Mouse (Mus musculus) stomach, postnatal 0 days (tissue): ENCODE data around the gene Aim2. TPM values are rescaled to one million over a fixed set of nuclear protein-coding genes. Genes with fewer than 3 reads are reported as not detected.

Experiments
- ATAC-seq: fragments of 200-750 bp; cut with Nextera tagmentation; 2 replicates; pipeline ENCODE4 v1.8.0; 2017; ENCODE audit not compliant: low FRiP score, low TSS enrichment
- DNase-seq: peaks from one replicate; pipeline ENCODE4 v3.0.0-alpha.2; 2016; ENCODE audit warnings: low spot score
- H3K27ac ChIP-seq: fragments of 300-500 bp; sonication (generic); replicated peaks from 2 replicates; pipeline ENCODE4 v1.5.1; 2014; ENCODE audit warnings: mild to moderate bottlenecking, control low read depth
- H3K27me3 ChIP-seq: fragments of 300-500 bp; sonication (generic); 2 replicates; pipeline ENCODE4 v1.6.1; 2014; ENCODE audit warnings: low read length; ENCODE audit not compliant: control insufficient read depth, insufficient read depth
- H3K36me3 ChIP-seq: fragments of 300-500 bp; sonication (generic); 2 replicates; pipeline ENCODE4 v1.6.1; 2014; ENCODE audit warnings: low read length, mixed read lengths; ENCODE audit not compliant: control insufficient read depth, insufficient read depth
- H3K4me1 ChIP-seq: fragments of 300-500 bp; sonication (generic); replicated peaks from 2 replicates; pipeline ENCODE4 v1.6.1; 2014; ENCODE audit warnings: antibody characterized with exemption; ENCODE audit not compliant: control insufficient read depth, insufficient read depth
- H3K4me2 ChIP-seq: fragments of 300-500 bp; sonication (generic); replicated peaks from 2 replicates; pipeline ENCODE4 v1.6.1; 2014; ENCODE audit warnings: low read depth, mild to moderate bottlenecking, control low read depth, moderate library complexity
- H3K4me3 ChIP-seq: fragments of 300-500 bp; sonication (generic); 2 replicates; pipeline ENCODE4 v1.5.1; 2014; ENCODE audit warnings: low read depth, low read length, control low read depth
- H3K9ac ChIP-seq: fragments of 300-500 bp; sonication (generic); 2 replicates; pipeline ENCODE4 v1.6.1; 2014; ENCODE audit warnings: mild to moderate bottlenecking, low read length, control low read depth, mixed read lengths
- H3K9me3 ChIP-seq: fragments of 300-500 bp; sonication (generic); 2 replicates; pipeline ENCODE4 v1.6.1; 2016; ENCODE audit warnings: low read length; ENCODE audit not compliant: control insufficient read depth
- CTCF ChIP-seq: IDR thresholded peaks from 2 replicates; pipeline ENCODE4 v1.5.1; 2016; ENCODE audit warnings: antibody characterized with exemption, low read depth, mild to moderate bottlenecking, moderate library complexity
- EP300 ChIP-seq: optimal IDR thresholded peaks from 2 replicates; pipeline ENCODE3; 2016; ENCODE audit warnings: antibody characterized with exemption
- WGBS: fragments of 180-500 bp; shearing (Covaris S2); extraction: QIAGEN DNeasy Blood & Tissue Kit; methylation state at CpG from one replicate; pipeline ENCODE4 v1.1.7; 2014; 5-methylcytosine and 5-hydroxymethylcytosine counted together
- polyA plus RNA-seq: library from polyadenylated mRNA; unstranded; fragments of >200 nt; fragmentation: Nextera tagmentation; extraction: Ambion mirVana; gene quantifications from 2 replicates; pipeline ENCODE4 v1.2.1, GENCODE M21; 2015

The Aim2 gene
- polyA plus RNA-seq, 1 experiment from 2014 or later: 3.9 TPM

- Histone ChIP-seq H3K9ac (no peak overlapping the region), H3K4me1 (no peaks in the 10 kb centered on the region), H3K4me3 (no peak overlapping the region), H3K27ac (no peak overlapping the region), H3K4me2 (no peak overlapping the region), H3K27me3 (no peaks in the 10 kb centered on the region), H3K36me3 (no peaks in the 10 kb centered on the region), H3K9me3 (no peaks in the 10 kb centered on the region)
- TF ChIP-seq EP300: no peak
- no peak for TF ChIP-seq CTCF
- ATAC-seq (no peak), DNase-seq (no peak)
- 19% methylated on average over 3 of the region's 3 CpGs for WGBS
Measured at GRCm38 (mm10) chr1:173389431-173389830, 38.8 kb downstream of the Aim2 start.

GRCm38 (mm10) chr1:173389901-173390401, 39.3 kb downstream of the Aim2 start:
- Histone ChIP-seq H3K4me3 (no peak overlapping the region), H3K27me3 (no peaks in the 10 kb centered on the region), H3K27ac (no peak overlapping the region), H3K36me3 (no peaks in the 10 kb centered on the region), H3K9ac (0 out of 2 replicates have a peak overlapping the region, but pooled peaks have one; percentile 18), H3K4me2 (0 out of 2 replicates have a peak overlapping the region, but pooled peaks have one; percentile 17), H3K4me1 (no peaks in the 10 kb centered on the region), H3K9me3 (no peaks in the 10 kb centered on the region)
- TF ChIP-seq CTCF (no peak), EP300 (no peak)
- ATAC-seq (no peak; the same call in 1 of the 2 replicates), DNase-seq (peak; percentile 19)
- WGBS: 10% methylated on average over 13 of the region's 13 CpGs

- DNase-seq (no peak), ATAC-seq (no peak)
- Histone ChIP-seq H3K9ac (no peak overlapping the region), H3K4me2 (no peak overlapping the region), H3K9me3 (no peaks in the 10 kb centered on the region), H3K27ac (no peak overlapping the region), H3K4me3 (no peak overlapping the region), H3K36me3 (no peaks in the 10 kb centered on the region), H3K4me1 (no peaks in the 10 kb centered on the region), H3K27me3 (no peaks in the 10 kb centered on the region)
- no peak for TF ChIP-seq EP300
- no peak for TF ChIP-seq CTCF
- 70% methylated on average over 6 of the region's 6 CpGs for WGBS
Measured at GRCm38 (mm10) chr1:173391754-173392153, 41.1 kb downstream of the Aim2 start.

- H3K4me2 ChIP-seq: no peak overlapping the region
- DNase-seq: peak; percentile 68
- TF ChIP-seq EP300 (no peak), CTCF (peak; percentile 85)
Measured at GRCm38 (mm10) chr1:173398323-173398970, 47.8 kb downstream of the Aim2 start.

GRCm38 (mm10) chr1:173404696-173405309, 54.1 kb downstream of the Aim2 start:
- Histone ChIP-seq H3K4me1 (no peaks in the 10 kb centered on the region), H3K9ac (no peak overlapping the region), H3K27me3 (no peaks in the 10 kb centered on the region), H3K4me2 (no peak overlapping the region), H3K36me3 (no peaks in the 10 kb centered on the region), H3K27ac (no peak overlapping the region), H3K9me3 (no peaks in the 10 kb centered on the region), H3K4me3 (no peak overlapping the region)
- ATAC-seq (no peak), DNase-seq (no peak)
- no peak for TF ChIP-seq EP300
- no peak for TF ChIP-seq CTCF
- 81% methylated on average over 5 of the region's 5 CpGs for WGBS

More at GRCm38 (mm10) chr1:173398323-173398970, 47.8 kb downstream of the Aim2 start:
- Histone ChIP-seq H3K9ac (no peak overlapping the region), H3K27me3 (no peaks in the 10 kb centered on the region), H3K27ac (no peak overlapping the region), H3K36me3 (no peaks in the 10 kb centered on the region), H3K9me3 (no peaks in the 10 kb centered on the region), H3K4me1 (no peaks in the 10 kb centered on the region), H3K4me3 (no peak overlapping the region)
- no peak for ATAC-seq
- WGBS: 29% methylated on average over 3 of the region's 3 CpGs

GRCm38 (mm10) chr1:173409066-173409465, 58.4 kb downstream of the Aim2 start:
- Histone ChIP-seq H3K36me3 (no peaks in the 10 kb centered on the region), H3K27ac (no peak overlapping the region), H3K4me3 (no peak overlapping the region), H3K9me3 (no peaks in the 10 kb centered on the region), H3K27me3 (no peaks in the 10 kb centered on the region), H3K9ac (no peak overlapping the region), H3K4me2 (no peak overlapping the region), H3K4me1 (no peaks in the 10 kb centered on the region)
- peak; percentile 35; the same call in 1 of the 2 replicates for ATAC-seq
- TF ChIP-seq CTCF: no peak
- no peak for TF ChIP-seq EP300
- no peak for DNase-seq
